Mouse (Mus musculus): ENCODE results near the gene Tbc1d8. TPM values are rescaled to one million over a fixed set of nuclear protein-coding genes. Genes with fewer than 3 reads are reported as not detected.
A peak's percentile ranks its signal among the peaks of the same experiment; 100 is the strongest.

The Tbc1d8 gene
- total and polyA plus RNA-seq, 3 experiments, result 1.5 to 2.4 TPM; not detected in 1

- Histone ChIP-seq H3K9me3 (replicated peaks; ENCODE audit: insufficient read depth, low read length) (no peaks in the 10 kb centered on the region), H3K27me3 (ENCODE audit: control insufficient read depth in 1 of 2, insufficient read depth in 2 of 2, low read length in 2 of 2) (no peaks in the 10 kb centered on the region), H3K36me3 (ENCODE audit: control insufficient read depth in 1 of 2, insufficient read depth in 2 of 2, low read length in 2 of 2) (peaks cover 0 to 20% of the 10 kb centered on the region in 2 experiments; a peak in 2 of 4 replicates), H3K4me3 (ENCODE audit: control insufficient read depth in 1 of 2, insufficient read depth in 1 of 2, low read depth in 2 of 2, low read length in 2 of 2) (peak overlapping the region in 1 of 2 experiments; percentile 15; a peak in 2 of 4 replicates), H3K9ac (ENCODE audit: control insufficient read depth, low read depth, low read length, poor library complexity, severe bottlenecking) (no peak overlapping the region), H3K27ac (ENCODE audit: control insufficient read depth, low read depth, low read length) (no peak overlapping the region), H3K4me1 (ENCODE audit: control insufficient read depth in 1 of 2, insufficient read depth in 2 of 2, low read length in 2 of 2) (peaks cover 5 to 20% of the 10 kb centered on the region in 2 experiments), H3K79me2 (ENCODE audit: control insufficient read depth, insufficient read depth, low read length, poor library complexity) (no peaks in the 10 kb centered on the region)
- DNase-seq (ENCODE audit: low read depth, low spot score), result peak; percentile 40
- peak; percentile 64 for TF ChIP-seq TCF12 (IDR thresholded peaks at IDR 0.05; ENCODE audit: low read depth, low read length)
- TF ChIP-seq CTCF (IDR thresholded peaks at IDR 0.05 in 2 of 3, conservative IDR thresholded peaks at IDR 0.05 in 1 of 3; ENCODE audit: control insufficient read depth in 1 of 3, insufficient read depth in 1 of 3, low read depth in 2 of 3, low read length in 3 of 3, poor library complexity in 1 of 3, severe bottlenecking in 1 of 3), result no peak
- TF ChIP-seq MYC (IDR thresholded peaks at IDR 0.05; ENCODE audit: low read depth, low read length), result no peak
- no peak for TF ChIP-seq CHD1 (IDR thresholded peaks at IDR 0.05; ENCODE audit: low read depth, low read length)
- TF ChIP-seq MEF2A (IDR thresholded peaks at IDR 0.05; ENCODE audit: extremely low read depth, insufficient replicate concordance, low read depth, low read length, poor library complexity, severe bottlenecking), result no peak
- no peak for TF ChIP-seq POLR2AphosphoS2 (IDR thresholded peaks at IDR 0.05; ENCODE audit: low read length)
- peak; percentile 80 for TF ChIP-seq GATA1 (IDR thresholded peaks at IDR 0.05; ENCODE audit: low read depth, low read length)
- TF ChIP-seq SIN3A (IDR thresholded peaks at IDR 0.05; ENCODE audit: low read length), result peak; percentile 34; the same call in 1 of the 2 replicates
- no peak for TF ChIP-seq ELF1 (IDR thresholded peaks at IDR 0.05; ENCODE audit: low read depth, low read length)
- TF ChIP-seq ETS1 (IDR thresholded peaks at IDR 0.05; ENCODE audit: low read depth, low read length), result peak; percentile 44; the same call in 1 of the 2 replicates
- TF ChIP-seq BHLHE40 (IDR thresholded peaks at IDR 0.05; ENCODE audit: borderline replicate concordance, low read depth, low read length), result no peak
- TF ChIP-seq RCOR1 (IDR thresholded peaks at IDR 0.05; ENCODE audit: low read depth, low read length), result peak; percentile 51; the same call in 1 of the 2 replicates
- no peak for TF ChIP-seq E2F4 (IDR thresholded peaks at IDR 0.05; ENCODE audit: borderline replicate concordance, low read depth, low read length)
- TF ChIP-seq EP300 (IDR thresholded peaks at IDR 0.05; ENCODE audit: low read depth in 1 of 2, low read length in 2 of 2), result peak; percentile 54 to 62; a peak in 3 of 4 replicates
- TF ChIP-seq SMC3 (IDR thresholded peaks at IDR 0.05; ENCODE audit: low read depth, low read length), result no peak
- no peak for TF ChIP-seq ZNF384 (IDR thresholded peaks at IDR 0.05; ENCODE audit: low read depth, low read length)
Observed at GRCm38 (mm10) chr1:39389338-39389737, 89.2 kb downstream of the Tbc1d8 start.

GRCm38 (mm10) chr1:39388163-39388562 is 90.4 kb downstream of the Tbc1d8 start:
- Histone ChIP-seq H3K4me3 (ENCODE audit: control insufficient read depth in 1 of 2, insufficient read depth in 1 of 2, low read depth in 2 of 2, low read length in 2 of 2) (no peak overlapping the region), H3K27me3 (ENCODE audit: control insufficient read depth in 1 of 2, insufficient read depth in 2 of 2, low read length in 2 of 2) (no peaks in the 10 kb centered on the region), H3K79me2 (ENCODE audit: control insufficient read depth, insufficient read depth, low read length, poor library complexity) (no peaks in the 10 kb centered on the region), H3K9ac (ENCODE audit: control insufficient read depth, low read depth, low read length, poor library complexity, severe bottlenecking) (no peak overlapping the region), H3K36me3 (ENCODE audit: control insufficient read depth in 1 of 2, insufficient read depth in 2 of 2, low read length in 2 of 2) (peaks cover 0 to 12% of the 10 kb centered on the region in 2 experiments; a peak in 2 of 4 replicates), H3K4me1 (ENCODE audit: control insufficient read depth in 1 of 2, insufficient read depth in 2 of 2, low read length in 2 of 2) (peaks cover 3 to 16% of the 10 kb centered on the region in 2 experiments), H3K27ac (ENCODE audit: control insufficient read depth, low read depth, low read length) (no peak overlapping the region), H3K9me3 (replicated peaks; ENCODE audit: insufficient read depth, low read length) (no peaks in the 10 kb centered on the region)
- DNase-seq (ENCODE audit: low read depth, low spot score), result no peak
- no peak for TF ChIP-seq NELFE (IDR thresholded peaks at IDR 0.05; ENCODE audit: low read depth, low read length)
- no peak for TF ChIP-seq USF2 (IDR thresholded peaks at IDR 0.05; ENCODE audit: borderline replicate concordance in 1 of 2, insufficient read depth in 1 of 2, low read depth in 1 of 2, low read length in 2 of 2)
- no peak for TF ChIP-seq E2F4 (IDR thresholded peaks at IDR 0.05; ENCODE audit: borderline replicate concordance, low read depth, low read length)
- TF ChIP-seq RAD21 (IDR thresholded peaks at IDR 0.05; ENCODE audit: low read depth, low read length), result no peak
- no peak for TF ChIP-seq ETS1 (IDR thresholded peaks at IDR 0.05; ENCODE audit: low read depth, low read length)
- TF ChIP-seq MAZ (IDR thresholded peaks at IDR 0.05; ENCODE audit: low read depth, low read length), result no peak
- no peak for TF ChIP-seq POLR2AphosphoS5 (IDR thresholded peaks at IDR 0.05; ENCODE audit: borderline replicate concordance, low read depth, low read length)
- TF ChIP-seq CTCF (IDR thresholded peaks at IDR 0.05 in 2 of 3, conservative IDR thresholded peaks at IDR 0.05 in 1 of 3; ENCODE audit: control insufficient read depth in 1 of 3, insufficient read depth in 1 of 3, low read depth in 2 of 3, low read length in 3 of 3, poor library complexity in 1 of 3, severe bottlenecking in 1 of 3), result no peak
- no peak for TF ChIP-seq KAT2A (conservative IDR thresholded peaks at IDR 0.05; ENCODE audit: low read depth, low read length)
- TF ChIP-seq TBP (IDR thresholded peaks at IDR 0.05; ENCODE audit: low read depth, low read length), result no peak
- no peak for TF ChIP-seq ELF1 (IDR thresholded peaks at IDR 0.05; ENCODE audit: low read depth, low read length)
- no peak for TF ChIP-seq POLR2A (IDR thresholded peaks at IDR 0.05; ENCODE audit: control insufficient read depth in 1 of 2, insufficient read depth in 1 of 2, low read depth in 1 of 2, low read length in 2 of 2, poor library complexity in 1 of 2)
- TF ChIP-seq USF1 (IDR thresholded peaks at IDR 0.05; ENCODE audit: low read depth, low read length), result no peak
- no peak for TF ChIP-seq JUND (IDR thresholded peaks at IDR 0.05; ENCODE audit: low read depth, low read length)
- TF ChIP-seq POLR2AphosphoS2 (IDR thresholded peaks at IDR 0.05; ENCODE audit: low read length), result no peak
- no peak for TF ChIP-seq MAX (IDR thresholded peaks at IDR 0.05; ENCODE audit: low read length)
- TF ChIP-seq CHD2 (IDR thresholded peaks at IDR 0.05; ENCODE audit: low read length), result no peak
- TF ChIP-seq MYC (IDR thresholded peaks at IDR 0.05; ENCODE audit: low read depth, low read length), result no peak
- TF ChIP-seq EP300 (IDR thresholded peaks at IDR 0.05; ENCODE audit: low read depth in 1 of 2, low read length in 2 of 2), result no peak
- TF ChIP-seq RCOR1 (IDR thresholded peaks at IDR 0.05; ENCODE audit: low read depth, low read length), result no peak
